Mouse (Mus musculus) heart, adult 2 months (tissue): ENCODE data around the gene Wdr20.

Experiments
- CTCF ChIP-seq: fragments of 200-600 bp; IDR thresholded peaks from 2 replicates; pipeline ENCODE4 v1.8.1; 2022; ENCODE audit warnings: antibody characterized with exemption, mild to moderate bottlenecking, moderate library complexity
- POLR2A ChIP-seq: fragments of 200-500 bp; IDR thresholded peaks from 2 replicates; pipeline ENCODE4 v1.6.1; 2011; ENCODE audit warnings: mild to moderate bottlenecking, low read depth, low read length, control low read depth; ENCODE audit not compliant: insufficient read depth

DNA sequence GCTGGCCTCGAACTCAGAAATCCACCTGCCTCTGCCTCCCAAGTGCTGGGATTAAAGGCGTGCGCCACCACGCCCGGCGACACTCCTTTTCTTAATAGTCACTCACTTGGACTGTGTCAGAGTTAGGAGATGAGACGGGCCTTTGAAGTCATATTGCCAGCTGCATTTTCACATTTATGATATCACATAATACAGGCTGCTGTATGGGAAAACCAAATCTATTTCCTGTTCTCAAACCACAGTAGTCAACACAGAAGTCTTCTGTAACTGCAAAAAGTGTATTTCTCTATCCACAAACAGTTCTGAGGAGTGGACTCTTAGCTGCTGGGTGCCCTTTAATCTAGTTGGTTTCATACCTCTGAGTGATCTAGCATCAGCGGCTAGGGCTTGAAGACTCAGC is 21.2 kb downstream of the Wdr20 start:
- TF ChIP-seq CTCF: no peak
- TF ChIP-seq POLR2A: no peak
